Mouse (Mus musculus) heart, postnatal 0 days (tissue): ENCODE measurements around the gene Lsm7.

Experiments used
- CTCF ChIP-seq: IDR thresholded peaks from 2 replicates; pipeline ENCODE4 v1.5.1; 2016; ENCODE audit warnings: antibody characterized with exemption, control low read depth, low read depth
- EP300 ChIP-seq: IDR thresholded peaks from 2 replicates; pipeline ENCODE4 v1.6.1; 2016; ENCODE audit warnings: antibody characterized with exemption, low read depth

GRCm38 (mm10) chr10:80901409-80902272, 46.6 kb upstream of the Lsm7 start:
- no peak for TF ChIP-seq EP300
- TF ChIP-seq CTCF, result no peak
